Mouse (Mus musculus): Measurements from ENCODE around the gene Asic2. TPM values are rescaled to one million over a fixed set of nuclear protein-coding genes. Genes with fewer than 3 reads are reported as not detected.

The Asic2 gene
- polyA plus RNA-seq, 1 experiment from 2014 or later = 0.65 TPM

DNA sequence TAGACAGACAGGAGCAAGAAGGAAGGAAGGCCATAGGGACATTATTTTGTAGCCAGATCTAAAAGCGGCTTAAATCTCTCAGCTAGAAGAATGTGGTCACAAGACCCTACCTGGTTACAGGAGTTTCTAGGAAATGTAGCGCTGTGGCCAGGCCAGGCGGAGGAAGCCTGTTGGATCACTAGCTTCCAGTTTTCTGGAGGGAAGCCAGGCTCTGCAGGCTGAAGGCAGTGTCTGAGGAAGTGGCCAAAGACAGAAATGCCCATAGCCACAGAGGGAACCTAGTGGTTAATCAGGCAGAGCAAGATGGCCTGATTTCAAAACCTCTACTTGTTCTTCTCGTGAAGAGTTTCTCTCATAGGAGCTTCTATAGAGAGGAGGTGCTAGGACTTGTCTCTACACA, 513.3 kb downstream of the Asic2 start:
- Histone ChIP-seq H3K27me3 (replicated peaks; ENCODE audit: control insufficient read depth, insufficient read depth, low read length) (no peaks in the 10 kb centered on the region; the same call in 1 of the 2 replicates), H3K4me2 (ENCODE audit: low read depth, low read length) (no peak overlapping the region), H3K9ac (ENCODE audit: low read depth, low read length) (no peak overlapping the region), H3K4me1 (ENCODE audit: control insufficient read depth, insufficient read depth, low read length) (peaks cover 3% of the 10 kb centered on the region), H3K9me3 (ENCODE audit: control insufficient read depth, low read length) (no peaks in the 10 kb centered on the region), H3K27ac (replicated peaks; ENCODE audit: low read depth, low read length) (no peak overlapping the region), H3K36me3 (ENCODE audit: control insufficient read depth, insufficient read depth, low read length) (no peaks in the 10 kb centered on the region), H3K4me3 (ENCODE audit: low read depth, low read length) (no peak overlapping the region)
- ATAC-seq (ENCODE audit: low read depth) (no peak), DNase-seq (ENCODE audit: low spot score) (no peak)
- WGBS = 90% methylated on average over 4 of the region's 4 CpGs

DNA sequence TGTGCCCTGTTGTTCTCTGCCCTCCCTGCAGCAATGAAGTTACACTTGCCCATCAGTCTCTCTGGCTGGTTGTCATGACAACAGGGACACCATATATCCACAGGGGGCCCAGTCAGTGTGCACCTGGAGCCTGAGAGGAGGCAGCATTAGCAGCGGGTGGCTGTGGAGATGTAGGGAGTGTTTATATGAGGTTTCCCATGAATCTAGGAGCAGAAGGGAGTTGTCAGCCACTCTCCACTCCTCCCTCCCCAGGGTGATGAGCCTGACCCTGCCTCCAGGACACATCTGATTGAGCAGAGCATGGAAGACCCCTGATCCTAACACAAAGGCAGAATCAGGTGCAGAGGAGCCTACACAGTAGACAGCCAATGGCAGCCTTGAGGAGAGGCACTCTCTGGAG, 514.1 kb downstream of the Asic2 start:
- Histone ChIP-seq H3K27me3 (replicated peaks; ENCODE audit: control insufficient read depth, insufficient read depth, low read length) (no peaks in the 10 kb centered on the region; the same call in 1 of the 2 replicates), H3K4me2 (ENCODE audit: low read depth, low read length) (no peak overlapping the region), H3K4me1 (ENCODE audit: control insufficient read depth, insufficient read depth, low read length) (peaks cover 10% of the 10 kb centered on the region), H3K4me3 (ENCODE audit: low read depth, low read length) (no peak overlapping the region), H3K9ac (ENCODE audit: low read depth, low read length) (no peak overlapping the region), H3K27ac (replicated peaks; ENCODE audit: low read depth, low read length) (no peak overlapping the region), H3K36me3 (ENCODE audit: control insufficient read depth, insufficient read depth, low read length) (no peaks in the 10 kb centered on the region), H3K9me3 (ENCODE audit: control insufficient read depth, low read length) (no peaks in the 10 kb centered on the region)
- ATAC-seq (ENCODE audit: low read depth) (peak; percentile 71), DNase-seq (ENCODE audit: low spot score) (peak; percentile 70)
- 24% methylated on average over 1 of the region's 1 CpGs for WGBS

DNA sequence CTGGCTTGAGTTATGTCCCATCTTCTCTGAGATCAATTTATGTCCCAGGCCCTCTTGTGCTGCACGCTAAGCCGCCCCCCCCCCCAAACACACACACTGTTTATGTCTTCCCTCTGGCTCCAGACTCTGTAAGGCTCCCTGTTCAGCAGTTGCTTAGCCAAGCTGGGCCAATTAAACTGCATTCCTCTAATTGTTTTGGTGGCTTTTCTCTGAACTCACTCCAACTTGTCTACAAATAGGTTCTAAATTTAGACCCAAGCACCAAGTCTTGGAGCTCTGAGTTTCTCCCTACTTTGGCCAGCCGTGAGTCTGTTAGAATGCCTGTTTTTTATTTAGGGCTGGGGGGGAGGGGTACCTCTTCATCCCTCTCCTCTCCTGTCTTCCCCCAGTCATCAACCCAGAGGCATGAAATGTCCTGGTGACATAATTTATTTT, 519.0 kb downstream of the Asic2 start:
- peak; percentile 85 for ATAC-seq (ENCODE audit: low read depth)
- Histone ChIP-seq H3K4me1 (ENCODE audit: control insufficient read depth, insufficient read depth, low read length) (peaks cover 15% of the 10 kb centered on the region), H3K27ac (replicated peaks; ENCODE audit: low read depth, low read length) (peak overlapping the region; percentile 50), H3K36me3 (ENCODE audit: control insufficient read depth, insufficient read depth, low read length) (no peaks in the 10 kb centered on the region), H3K4me3 (ENCODE audit: low read depth, low read length) (no peak overlapping the region), H3K9me3 (ENCODE audit: control insufficient read depth, low read length) (no peaks in the 10 kb centered on the region), H3K4me2 (ENCODE audit: low read depth, low read length) (no peak overlapping the region), H3K27me3 (replicated peaks; ENCODE audit: control insufficient read depth, insufficient read depth, low read length) (no peaks in the 10 kb centered on the region; the same call in 1 of the 2 replicates), H3K9ac (ENCODE audit: low read depth, low read length) (no peak overlapping the region)
- peak; percentile 93 for DNase-seq (ENCODE audit: low spot score)
- 8% methylated on average over 2 of the region's 3 CpGs for WGBS

DNA sequence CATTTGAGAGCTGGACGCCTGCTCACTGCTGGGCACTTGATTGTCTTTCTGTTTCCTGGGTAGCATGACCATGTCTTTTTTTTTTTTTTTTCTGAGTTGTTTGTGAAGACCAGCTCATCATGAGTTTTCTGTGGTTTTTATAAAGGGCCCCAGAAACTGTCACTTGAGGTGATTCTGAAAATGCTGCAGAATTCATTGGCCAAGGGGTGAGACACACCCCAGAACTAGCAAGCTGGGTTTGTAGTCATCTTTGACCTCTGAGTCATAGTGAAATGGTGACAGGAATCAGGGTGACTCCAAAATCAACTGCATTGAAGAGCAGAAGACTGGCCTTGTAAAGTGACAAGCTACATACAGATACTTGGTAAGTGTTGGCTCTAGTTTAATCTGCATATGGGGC, 521.9 kb downstream of the Asic2 start:
- H3K4me2 ChIP-seq (ENCODE audit: low read depth, low read length) = no peak overlapping the region
- 75% methylated on average over 1 of the region's 1 CpGs for WGBS
- no peak overlapping the region for H3K9ac ChIP-seq (ENCODE audit: low read depth, low read length)
- H3K36me3 ChIP-seq (ENCODE audit: control insufficient read depth, insufficient read depth, low read length) = no peaks in the 10 kb centered on the region
- DNase-seq (ENCODE audit: low spot score) (no peak), ATAC-seq (ENCODE audit: low read depth) (no peak)
- H3K27ac ChIP-seq (replicated peaks; ENCODE audit: low read depth, low read length) = no peak overlapping the region
- H3K4me1 ChIP-seq (ENCODE audit: control insufficient read depth, insufficient read depth, low read length) = peaks cover 15% of the 10 kb centered on the region
- no peaks in the 10 kb centered on the region for H3K9me3 ChIP-seq (ENCODE audit: control insufficient read depth, low read length)
- no peak overlapping the region for H3K4me3 ChIP-seq (ENCODE audit: low read depth, low read length)
- H3K27me3 ChIP-seq (replicated peaks; ENCODE audit: control insufficient read depth, insufficient read depth, low read length) = no peaks in the 10 kb centered on the region

DNA sequence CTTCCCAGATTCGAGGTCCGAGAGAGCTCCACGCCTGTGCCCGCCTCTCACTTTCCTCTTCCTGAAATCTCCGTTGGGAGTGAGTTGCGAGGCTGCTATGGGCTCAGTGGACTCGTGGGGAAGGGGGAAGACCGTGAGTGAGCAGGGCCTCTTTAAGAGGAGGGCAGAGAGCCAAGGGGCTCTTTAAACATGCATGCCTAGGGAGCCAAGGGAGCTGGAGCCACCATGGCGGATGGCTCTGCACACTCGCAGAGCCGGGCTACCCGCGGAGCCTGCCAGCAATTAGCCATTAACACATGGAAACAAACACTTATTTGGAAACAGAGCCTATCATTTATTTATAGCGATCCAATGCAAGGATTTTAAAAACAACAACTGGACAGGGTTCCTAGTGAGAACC, 541.4 kb downstream of the Asic2 start:
- no peak overlapping the region for H3K4me2 ChIP-seq (ENCODE audit: low read depth, low read length)
- DNase-seq (ENCODE audit: low spot score) (peak; percentile 47), ATAC-seq (ENCODE audit: low read depth) (no peak)
- H3K9ac ChIP-seq (ENCODE audit: low read depth, low read length) = no peak overlapping the region
- H3K4me3 ChIP-seq (ENCODE audit: low read depth, low read length) = no peak overlapping the region
- no peaks in the 10 kb centered on the region for H3K36me3 ChIP-seq (ENCODE audit: control insufficient read depth, insufficient read depth, low read length)
- WGBS = 53% methylated on average over 14 of the region's 14 CpGs
- no peaks in the 10 kb centered on the region for H3K9me3 ChIP-seq (ENCODE audit: control insufficient read depth, low read length)
- no peak overlapping the region for H3K27ac ChIP-seq (replicated peaks; ENCODE audit: low read depth, low read length)
- no peaks in the 10 kb centered on the region; the same call in 1 of the 2 replicates for H3K4me1 ChIP-seq (ENCODE audit: control insufficient read depth, insufficient read depth, low read length)
- H3K27me3 ChIP-seq (replicated peaks; ENCODE audit: control insufficient read depth, insufficient read depth, low read length) = no peaks in the 10 kb centered on the region

DNA sequence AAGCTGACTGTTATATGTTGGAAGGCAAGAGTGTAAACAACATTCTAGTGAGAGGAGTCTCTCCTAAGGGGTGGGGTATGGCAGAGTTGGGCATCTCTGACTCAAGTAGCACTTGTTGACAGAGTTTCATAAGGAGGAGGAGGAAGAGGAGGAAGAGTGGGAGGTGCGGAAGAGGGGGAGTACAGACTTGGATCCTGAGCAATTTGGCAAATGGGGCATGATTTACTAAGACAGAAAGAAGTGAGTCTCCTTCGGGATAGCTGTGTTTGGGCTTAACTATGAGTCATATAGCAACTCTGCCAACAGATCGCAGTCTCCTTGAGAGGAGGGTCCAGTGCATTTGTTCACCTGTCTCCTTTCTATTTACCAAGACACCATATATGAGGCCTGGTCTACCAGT, 549.1 kb downstream of the Asic2 start:
- Histone ChIP-seq H3K36me3 (ENCODE audit: control insufficient read depth, insufficient read depth, low read length) (no peaks in the 10 kb centered on the region), H3K4me1 (ENCODE audit: control insufficient read depth, insufficient read depth, low read length) (no peaks in the 10 kb centered on the region), H3K27ac (replicated peaks; ENCODE audit: low read depth, low read length) (no peak overlapping the region), H3K27me3 (replicated peaks; ENCODE audit: control insufficient read depth, insufficient read depth, low read length) (no peaks in the 10 kb centered on the region), H3K9ac (ENCODE audit: low read depth, low read length) (no peak overlapping the region), H3K4me3 (ENCODE audit: low read depth, low read length) (no peak overlapping the region), H3K9me3 (ENCODE audit: control insufficient read depth, low read length) (no peaks in the 10 kb centered on the region), H3K4me2 (ENCODE audit: low read depth, low read length) (no peak overlapping the region)
- DNase-seq (ENCODE audit: low spot score) (no peak), ATAC-seq (ENCODE audit: low read depth) (no peak)
- 89% methylated on average over 3 of the region's 3 CpGs for WGBS

DNA sequence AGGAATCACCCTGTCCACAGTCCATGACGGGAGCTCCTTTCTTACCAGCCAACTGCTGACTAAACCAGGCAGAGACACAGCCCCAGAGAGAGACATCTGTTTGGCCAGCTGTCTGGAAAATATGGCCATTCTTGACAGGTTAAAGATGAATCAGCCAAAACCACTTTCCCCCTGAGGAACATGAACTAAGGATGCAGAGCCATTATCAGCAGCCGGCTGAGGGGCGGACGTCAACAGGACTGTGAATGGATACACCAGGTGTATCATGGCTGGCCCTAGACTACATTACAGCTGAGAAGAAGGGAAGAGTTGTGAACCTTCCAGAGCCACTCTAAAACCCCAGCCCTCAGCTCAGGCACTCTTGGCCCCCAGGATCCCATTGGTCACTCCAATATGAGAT, 550.2 kb downstream of the Asic2 start:
- H3K27me3 ChIP-seq (replicated peaks; ENCODE audit: control insufficient read depth, insufficient read depth, low read length) = no peaks in the 10 kb centered on the region
- H3K4me3 ChIP-seq (ENCODE audit: low read depth, low read length) = no peak overlapping the region
- no peak for DNase-seq (ENCODE audit: low spot score)
- no peaks in the 10 kb centered on the region for H3K9me3 ChIP-seq (ENCODE audit: control insufficient read depth, low read length)
- H3K36me3 ChIP-seq (ENCODE audit: control insufficient read depth, insufficient read depth, low read length) = no peaks in the 10 kb centered on the region
- no peak for ATAC-seq (ENCODE audit: low read depth)
- WGBS = 81% methylated on average over 4 of the region's 4 CpGs
- H3K4me2 ChIP-seq (ENCODE audit: low read depth, low read length) = no peak overlapping the region
- H3K4me1 ChIP-seq (ENCODE audit: control insufficient read depth, insufficient read depth, low read length) = no peaks in the 10 kb centered on the region
- no peak overlapping the region for H3K9ac ChIP-seq (ENCODE audit: low read depth, low read length)
- no peak overlapping the region for H3K27ac ChIP-seq (replicated peaks; ENCODE audit: low read depth, low read length)

DNA sequence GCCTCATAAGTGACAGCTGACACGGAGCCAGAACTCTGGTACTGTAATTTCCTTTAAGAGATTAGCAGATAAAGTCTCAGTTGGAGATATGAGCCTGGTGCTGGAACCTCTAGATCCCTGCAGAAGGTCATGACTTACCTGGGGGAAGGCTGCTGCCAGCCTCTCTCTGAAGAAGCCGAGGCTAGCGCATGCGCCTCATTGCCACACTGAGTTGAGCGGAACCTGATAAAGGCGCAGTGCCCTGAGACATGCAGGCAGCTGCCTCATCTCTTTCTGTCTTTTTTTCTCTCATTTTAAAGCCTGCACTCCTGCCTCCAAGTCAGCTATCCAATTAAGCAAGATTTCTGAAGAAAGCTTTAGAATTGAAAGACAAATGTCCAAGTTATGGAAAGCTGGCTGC, 551.9 kb downstream of the Asic2 start:
- Histone ChIP-seq H3K27me3 (replicated peaks; ENCODE audit: control insufficient read depth, insufficient read depth, low read length) (no peaks in the 10 kb centered on the region), H3K9me3 (ENCODE audit: control insufficient read depth, low read length) (no peaks in the 10 kb centered on the region), H3K4me3 (ENCODE audit: low read depth, low read length) (no peak overlapping the region), H3K36me3 (ENCODE audit: control insufficient read depth, insufficient read depth, low read length) (no peaks in the 10 kb centered on the region), H3K4me1 (ENCODE audit: control insufficient read depth, insufficient read depth, low read length) (no peaks in the 10 kb centered on the region), H3K27ac (replicated peaks; ENCODE audit: low read depth, low read length) (no peak overlapping the region), H3K9ac (ENCODE audit: low read depth, low read length) (no peak overlapping the region), H3K4me2 (ENCODE audit: low read depth, low read length) (no peak overlapping the region)
- no peak for DNase-seq (ENCODE audit: low spot score)
- no peak for ATAC-seq (ENCODE audit: low read depth)
- WGBS = 83% methylated on average over 6 of the region's 6 CpGs

DNA sequence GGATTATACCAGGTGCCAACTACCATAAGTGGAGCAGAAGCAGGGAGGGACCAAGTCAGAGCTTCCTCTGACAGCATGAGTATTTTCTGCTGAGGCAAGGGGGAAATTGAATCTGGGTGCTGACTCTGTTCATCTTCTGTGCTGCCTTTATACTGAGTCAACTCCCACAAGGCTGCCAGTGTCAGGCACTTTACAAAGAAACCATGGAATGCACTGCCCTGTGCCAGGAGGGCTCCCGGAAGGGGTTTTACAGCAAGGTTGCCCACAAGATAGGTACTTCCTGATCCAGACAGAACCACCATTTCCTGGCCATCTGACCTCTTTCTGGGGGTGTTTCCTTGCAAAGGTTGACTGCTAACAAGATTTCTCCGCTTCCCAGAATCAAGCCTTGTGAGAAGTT, 553.7 kb downstream of the Asic2 start:
- H3K4me2 ChIP-seq (ENCODE audit: low read depth, low read length) = no peak overlapping the region
- H3K4me1 ChIP-seq (ENCODE audit: control insufficient read depth, insufficient read depth, low read length) = no peaks in the 10 kb centered on the region
- H3K9ac ChIP-seq (ENCODE audit: low read depth, low read length) = no peak overlapping the region
- WGBS = 74% methylated on average over 2 of the region's 2 CpGs
- H3K36me3 ChIP-seq (ENCODE audit: control insufficient read depth, insufficient read depth, low read length) = no peaks in the 10 kb centered on the region
- no peak overlapping the region for H3K4me3 ChIP-seq (ENCODE audit: low read depth, low read length)
- H3K27me3 ChIP-seq (replicated peaks; ENCODE audit: control insufficient read depth, insufficient read depth, low read length) = no peaks in the 10 kb centered on the region
- H3K27ac ChIP-seq (replicated peaks; ENCODE audit: low read depth, low read length) = no peak overlapping the region
- no peaks in the 10 kb centered on the region for H3K9me3 ChIP-seq (ENCODE audit: control insufficient read depth, low read length)
- no peak for ATAC-seq (ENCODE audit: low read depth)
- no peak for DNase-seq (ENCODE audit: low spot score)

Data from embryonic facial prominence, embryonic 14.5 days (tissue).